Mouse (Mus musculus): ENCODE data around the gene Ptcd2. TPM values are rescaled to one million over a fixed set of nuclear protein-coding genes. Genes with fewer than 3 reads are reported as not detected.

Ptcd2 gene
- polyA plus RNA-seq, 2 experiments, result 24.0 to 41.3 TPM

- Histone ChIP-seq H3K27me3 (ENCODE audit: control insufficient read depth, insufficient read depth, low read length) (no peaks in the 10 kb centered on the region), H3K4me1 (ENCODE audit: control insufficient read depth, insufficient read depth, low read length) (0 out of 2 replicates have a peak, but pooled peaks cover 2% of the 10 kb centered on the region), H3K4me3 (replicated peaks; ENCODE audit: low read length) (no peak overlapping the region), H3K9ac (ENCODE audit: low read depth, low read length, severe bottlenecking) (no peak overlapping the region), H3K4me2 (replicated peaks; ENCODE audit: low read depth, low read length, severe bottlenecking) (no peak overlapping the region), H3K9me3 (ENCODE audit: control insufficient read depth, low read length) (no peaks in the 10 kb centered on the region), H3K36me3 (ENCODE audit: control insufficient read depth, insufficient read depth, low read length) (peaks cover 22% of the 10 kb centered on the region), H3K27ac (replicated peaks; ENCODE audit: low read depth, low read length) (no peak overlapping the region)
- no peak for TF ChIP-seq POLR2A (IDR thresholded peaks at IDR 0.05; ENCODE audit: borderline replicate concordance, extremely low read depth, insufficient read depth, insufficient read length)
- DNase-seq (ENCODE audit: low spot score), result no peak
- WGBS, result 46% methylated on average over 9 of the region's 9 CpGs
- no peak for ATAC-seq (ENCODE audit: low FRiP score, low read depth)
These were observed 12.1 kb upstream of the Ptcd2 start for GRCm38 (mm10) chr13:99356428-99357265.

- H3K4me2 ChIP-seq (replicated peaks; ENCODE audit: low read depth, low read length, severe bottlenecking), result no peak overlapping the region
- WGBS, result 78% methylated on average over 7 of the region's 7 CpGs
- no peak for TF ChIP-seq POLR2A (IDR thresholded peaks at IDR 0.05; ENCODE audit: borderline replicate concordance, extremely low read depth, insufficient read depth, insufficient read length)
- no peaks in the 10 kb centered on the region for H3K9me3 ChIP-seq (ENCODE audit: control insufficient read depth, low read length)
- no peak overlapping the region for H3K27ac ChIP-seq (replicated peaks; ENCODE audit: low read depth, low read length)
- no peak overlapping the region for H3K4me3 ChIP-seq (replicated peaks; ENCODE audit: low read length)
- H3K36me3 ChIP-seq (ENCODE audit: control insufficient read depth, insufficient read depth, low read length), result peaks cover 26% of the 10 kb centered on the region
- 0 out of 2 replicates have a peak, but pooled peaks cover 2% of the 10 kb centered on the region for H3K4me1 ChIP-seq (ENCODE audit: control insufficient read depth, insufficient read depth, low read length)
- DNase-seq (ENCODE audit: low spot score), result no peak
- no peaks in the 10 kb centered on the region for H3K27me3 ChIP-seq (ENCODE audit: control insufficient read depth, insufficient read depth, low read length)
- H3K9ac ChIP-seq (ENCODE audit: low read depth, low read length, severe bottlenecking), result no peak overlapping the region
- no peak for ATAC-seq (ENCODE audit: low FRiP score, low read depth)
These were observed 11.4 kb upstream of the Ptcd2 start for GRCm38 (mm10) chr13:99355861-99356260.

DNA sequence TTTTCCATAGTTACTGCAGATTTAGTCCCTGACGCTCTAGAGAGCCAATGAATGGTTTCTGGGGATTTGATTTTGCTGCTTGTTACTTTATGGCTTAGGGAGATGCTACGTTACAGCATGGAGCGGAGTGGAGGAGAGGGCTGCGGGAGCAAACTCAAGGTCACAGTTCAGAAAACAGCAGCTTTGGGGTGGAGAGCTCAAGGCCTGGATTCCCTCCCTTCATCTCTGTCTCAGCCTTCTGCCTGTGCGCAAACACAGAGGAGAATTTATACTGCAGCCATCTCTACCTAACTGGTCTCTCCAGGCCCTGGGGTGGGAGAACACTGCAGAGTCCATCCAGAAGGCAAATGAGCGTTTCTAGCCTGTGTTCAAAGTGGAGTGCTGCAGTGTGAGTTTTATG is 10.6 kb upstream of the Ptcd2 start:
- no peak overlapping the region for H3K9ac ChIP-seq (ENCODE audit: low read depth, low read length, severe bottlenecking)

GRCm38 (mm10) chr13:99353490-99353851 is 9.0 kb upstream of the Ptcd2 start:
- no peaks in the 10 kb centered on the region for H3K27me3 ChIP-seq (ENCODE audit: control insufficient read depth, insufficient read depth, low read length)
- DNase-seq (ENCODE audit: low spot score) (peak; percentile 11), ATAC-seq (ENCODE audit: low FRiP score, low read depth) (peak; percentile 42)
- peak overlapping the region; percentile 45 for H3K9ac ChIP-seq (ENCODE audit: low read depth, low read length, severe bottlenecking)
- peak overlapping the region; percentile 75 for H3K27ac ChIP-seq (replicated peaks; ENCODE audit: low read depth, low read length)
- H3K4me2 ChIP-seq (replicated peaks; ENCODE audit: low read depth, low read length, severe bottlenecking), result peak overlapping the region; percentile 65
- peak overlapping the region; percentile 48 for H3K4me3 ChIP-seq (replicated peaks; ENCODE audit: low read length)
- H3K9me3 ChIP-seq (ENCODE audit: control insufficient read depth, low read length), result no peaks in the 10 kb centered on the region
- WGBS, result 7% methylated on average over 7 of the region's 7 CpGs
- peaks cover 26% of the 10 kb centered on the region for H3K36me3 ChIP-seq (ENCODE audit: control insufficient read depth, insufficient read depth, low read length)
- no peak for TF ChIP-seq POLR2A (IDR thresholded peaks at IDR 0.05; ENCODE audit: borderline replicate concordance, extremely low read depth, insufficient read depth, insufficient read length)
- H3K4me1 ChIP-seq (ENCODE audit: control insufficient read depth, insufficient read depth, low read length), result 0 out of 2 replicates have a peak, but pooled peaks cover 2% of the 10 kb centered on the region

More for the DNA sequence above, 10.6 kb upstream of the Ptcd2 start:
- Histone ChIP-seq H3K9me3 (ENCODE audit: control insufficient read depth, low read length) (no peaks in the 10 kb centered on the region), H3K27ac (replicated peaks; ENCODE audit: low read depth, low read length) (no peak overlapping the region), H3K27me3 (ENCODE audit: control insufficient read depth, insufficient read depth, low read length) (no peaks in the 10 kb centered on the region), H3K4me1 (ENCODE audit: control insufficient read depth, insufficient read depth, low read length) (0 out of 2 replicates have a peak, but pooled peaks cover 2% of the 10 kb centered on the region), H3K4me2 (replicated peaks; ENCODE audit: low read depth, low read length, severe bottlenecking) (no peak overlapping the region), H3K4me3 (replicated peaks; ENCODE audit: low read length) (no peak overlapping the region), H3K36me3 (ENCODE audit: control insufficient read depth, insufficient read depth, low read length) (peaks cover 27% of the 10 kb centered on the region)
- TF ChIP-seq POLR2A (IDR thresholded peaks at IDR 0.05; ENCODE audit: borderline replicate concordance, extremely low read depth, insufficient read depth, insufficient read length), result no peak
- DNase-seq (ENCODE audit: low spot score) (no peak), ATAC-seq (ENCODE audit: low FRiP score, low read depth) (no peak)
- 84% methylated on average over 6 of the region's 6 CpGs for WGBS

DNA sequence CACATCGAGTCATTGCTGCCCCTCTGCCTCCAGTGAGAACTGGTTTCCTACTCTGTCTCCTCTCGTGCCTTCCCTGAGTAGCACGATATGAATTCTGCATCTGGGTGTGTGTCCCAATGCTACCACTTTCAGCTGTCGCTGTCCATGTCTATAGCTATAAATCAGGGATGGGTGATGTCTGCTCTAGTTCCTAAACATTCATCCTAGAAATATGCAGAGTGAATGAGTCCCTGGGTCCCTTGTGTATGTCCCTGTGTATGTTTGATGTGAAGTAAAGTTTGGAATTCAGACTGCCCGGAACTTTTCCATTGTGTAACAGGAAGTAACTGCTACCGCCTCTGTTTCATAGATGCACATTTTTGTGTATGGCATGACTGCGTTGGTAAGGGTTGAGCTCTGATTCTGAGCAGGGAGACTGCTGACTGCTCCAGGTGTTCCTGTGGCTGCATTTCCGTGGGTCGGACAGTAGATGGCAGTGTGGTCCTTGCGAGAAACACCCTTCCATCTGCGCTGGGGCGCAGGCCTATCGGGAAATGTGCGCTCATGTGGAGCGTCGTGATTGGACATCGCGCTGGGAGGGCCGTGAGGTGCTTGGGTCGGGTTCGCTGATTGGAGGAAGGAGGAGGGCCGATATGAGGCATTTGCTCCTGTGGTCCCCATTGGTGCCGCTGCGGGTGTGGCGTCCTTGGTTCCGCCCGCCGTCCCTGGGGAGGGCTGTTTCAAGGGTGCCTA is 8.4 kb upstream of the Ptcd2 start:
- Histone ChIP-seq H3K4me1 (ENCODE audit: control insufficient read depth, insufficient read depth, low read length) (0 out of 2 replicates have a peak, but pooled peaks cover 2% of the 10 kb centered on the region), H3K9ac (ENCODE audit: low read depth, low read length, severe bottlenecking) (peak overlapping the region; percentile 45), H3K4me2 (replicated peaks; ENCODE audit: low read depth, low read length, severe bottlenecking) (peak overlapping the region; percentile 65), H3K27ac (replicated peaks; ENCODE audit: low read depth, low read length) (peak overlapping the region; percentile 75), H3K27me3 (ENCODE audit: control insufficient read depth, insufficient read depth, low read length) (no peaks in the 10 kb centered on the region), H3K4me3 (replicated peaks; ENCODE audit: low read length) (peak overlapping the region; percentile 48), H3K9me3 (ENCODE audit: control insufficient read depth, low read length) (no peaks in the 10 kb centered on the region), H3K36me3 (ENCODE audit: control insufficient read depth, insufficient read depth, low read length) (peaks cover 29% of the 10 kb centered on the region)
- DNase-seq (ENCODE audit: low spot score), result peak; percentile 97
- ATAC-seq (ENCODE audit: low FRiP score, low read depth), result peak; percentile 100
- 11% methylated on average over 28 of the region's 28 CpGs for WGBS
- TF ChIP-seq POLR2A (IDR thresholded peaks at IDR 0.05; ENCODE audit: borderline replicate concordance, extremely low read depth, insufficient read depth, insufficient read length), result peak; percentile 23; the same call in 1 of the 2 replicates
